Mouse (Mus musculus) left cerebral cortex, postnatal 25 days (tissue): ENCODE data around the gene Rsph14. TPM values are rescaled to one million over a fixed set of nuclear protein-coding genes. Genes with fewer than 3 reads are reported as not detected.

ENCODE experiments used
- DNase-seq, 2 experiments: peaks; one replicate each; pipeline ENCODE4 v3.0.0; 2022; ENCODE audit warnings: low spot score in 2 of 2, mixed read lengths in 1 of 2
- intact Hi-C: fragments of 180-260 bp; cut with DNase I; formaldehyde crosslinking; loops from one replicate; pipeline ENCODE4 v1.15.1; 2025
- total RNA-seq, 2 experiments: library from RNA; stranded (reverse); gene quantifications; 2 replicates each; pipeline ENCODE4 v1.2.3; 2021

Rsph14 gene
- total RNA-seq, 2 experiments from 2014 or later, result 0.25 to 0.55 TPM

DNA sequence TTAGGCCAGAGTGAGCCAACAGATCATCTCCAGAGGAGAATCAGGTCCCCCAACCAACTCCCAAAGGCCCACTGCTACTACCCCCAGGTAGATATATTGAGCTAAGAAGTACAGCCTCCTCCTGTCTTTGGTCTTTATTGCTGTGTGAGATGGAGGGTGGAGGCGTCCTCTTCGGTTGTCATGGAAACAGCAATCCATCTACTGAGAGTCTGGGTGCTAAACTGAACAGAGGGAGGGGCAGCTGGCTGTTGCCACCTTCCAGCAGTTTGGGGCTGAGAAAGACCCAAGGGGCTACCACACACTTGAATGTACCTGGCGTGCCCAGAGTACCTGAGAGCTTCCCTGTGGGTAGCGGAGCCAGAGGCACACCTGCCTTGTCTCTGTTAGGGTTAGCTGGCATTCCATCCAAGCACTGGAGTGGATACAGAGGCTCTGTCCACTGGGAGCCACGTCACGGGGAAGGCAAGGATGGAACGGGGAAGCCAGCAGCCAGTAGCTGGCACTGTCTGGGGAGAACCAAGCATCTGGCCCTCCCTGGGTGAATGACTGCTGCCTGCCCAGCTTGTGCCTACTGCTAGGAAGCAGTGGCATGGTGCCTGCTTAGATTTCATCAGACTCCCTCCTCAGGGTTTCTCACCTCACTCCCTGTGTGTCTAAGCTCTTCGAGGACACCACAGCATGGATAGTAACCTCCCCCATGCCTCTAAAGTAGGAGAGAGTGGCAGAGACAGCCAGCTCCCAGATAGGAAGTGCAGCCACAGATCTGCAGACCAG lies 25.3 kb downstream of the Rsph14 start:
- DNase-seq, result peak; percentile 64 to 97
- intact Hi-C loops, result loop anchor here (1.0 to 5.0 kb wide), 2 partner anchors 40 to 55 kb away; partner anchors contain the start of gene Gnaz

DNA sequence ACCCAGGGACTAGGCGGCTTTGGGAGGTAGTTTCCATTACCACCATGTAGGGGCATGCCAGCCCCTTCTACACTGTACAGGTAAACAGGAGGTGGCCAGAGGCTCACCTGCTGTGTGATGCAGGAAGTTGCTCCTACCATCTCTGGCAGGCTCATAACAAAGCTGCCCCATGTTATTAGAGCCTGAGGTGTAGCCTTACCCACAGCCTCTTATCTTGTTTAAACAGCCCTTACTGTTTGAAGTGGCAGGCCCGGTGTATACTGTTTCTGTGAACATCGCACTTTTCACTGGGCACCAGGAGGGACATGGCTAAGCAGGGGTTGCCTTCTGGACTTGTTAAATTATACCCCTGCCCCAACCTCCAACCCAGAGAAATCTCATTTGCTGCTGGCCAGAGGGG lies 28.3 kb downstream of the Rsph14 start:
- no peak for DNase-seq
- intact Hi-C loops, result no loop called here

DNA sequence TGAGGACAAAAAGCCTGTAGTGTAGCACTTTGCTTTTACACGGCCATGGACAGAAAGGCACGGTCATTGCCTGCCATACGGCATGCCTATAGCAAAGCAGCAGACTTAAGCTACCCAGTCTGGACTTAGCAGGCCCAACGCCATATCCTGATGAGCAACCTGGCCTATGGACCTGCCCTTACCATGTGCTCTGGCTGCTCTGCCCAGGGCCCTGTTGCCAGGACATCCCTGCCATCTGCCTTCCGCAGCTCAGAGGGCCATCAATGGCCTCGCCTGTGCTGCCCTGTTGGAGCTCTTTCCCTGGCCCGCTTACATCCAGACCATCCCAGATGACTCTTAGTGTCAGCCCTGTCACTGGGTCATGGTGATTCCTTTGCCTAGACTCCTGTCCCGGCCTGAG lies 31.0 kb downstream of the Rsph14 start:
- no peak for DNase-seq
- intact Hi-C loops, result no loop called here

DNA sequence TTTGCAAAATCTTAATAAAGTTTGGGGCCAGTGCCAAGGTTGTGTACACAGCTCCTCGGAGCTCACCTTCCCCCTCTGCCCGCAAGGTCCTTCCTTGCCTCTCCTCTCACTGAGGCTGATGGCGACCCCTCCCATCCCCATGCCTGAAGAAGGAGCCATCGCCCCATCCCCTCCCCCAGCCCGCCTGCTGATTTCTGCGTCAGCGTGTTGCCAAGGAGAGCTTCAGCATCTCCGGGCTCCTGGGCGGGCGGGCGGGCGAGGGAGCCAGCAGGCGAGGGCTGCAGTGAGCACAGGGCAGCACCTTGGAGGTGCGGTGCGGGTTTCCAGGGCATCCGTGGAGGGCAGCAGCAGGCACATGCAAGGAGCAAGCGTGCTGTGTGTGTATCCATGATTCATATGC lies 37.0 kb downstream of the Rsph14 start:
- intact Hi-C loops, result no loop called here
- DNase-seq, result peak; percentile 39 to 65

DNA sequence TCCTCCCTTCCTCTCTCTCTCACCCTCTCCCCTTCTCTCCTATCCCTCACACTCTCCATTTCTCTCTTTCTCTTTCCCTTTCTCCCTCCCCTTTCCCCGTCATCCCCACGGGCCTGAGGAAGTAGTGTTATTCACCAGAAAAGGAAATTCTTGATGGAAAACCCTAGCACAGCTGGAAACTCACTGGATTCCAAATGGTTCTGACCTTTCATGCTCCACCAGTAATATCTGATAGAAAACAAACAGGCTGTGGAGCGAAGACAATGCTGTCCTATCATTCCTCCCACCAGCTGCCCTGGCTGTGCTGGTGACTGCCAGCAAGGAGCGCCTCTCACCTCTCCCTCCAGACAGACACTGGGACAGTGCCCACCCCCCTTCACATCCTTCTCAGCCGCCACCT lies 37.5 kb downstream of the Rsph14 start:
- intact Hi-C loops, result no loop called here
- DNase-seq, result no peak

DNA sequence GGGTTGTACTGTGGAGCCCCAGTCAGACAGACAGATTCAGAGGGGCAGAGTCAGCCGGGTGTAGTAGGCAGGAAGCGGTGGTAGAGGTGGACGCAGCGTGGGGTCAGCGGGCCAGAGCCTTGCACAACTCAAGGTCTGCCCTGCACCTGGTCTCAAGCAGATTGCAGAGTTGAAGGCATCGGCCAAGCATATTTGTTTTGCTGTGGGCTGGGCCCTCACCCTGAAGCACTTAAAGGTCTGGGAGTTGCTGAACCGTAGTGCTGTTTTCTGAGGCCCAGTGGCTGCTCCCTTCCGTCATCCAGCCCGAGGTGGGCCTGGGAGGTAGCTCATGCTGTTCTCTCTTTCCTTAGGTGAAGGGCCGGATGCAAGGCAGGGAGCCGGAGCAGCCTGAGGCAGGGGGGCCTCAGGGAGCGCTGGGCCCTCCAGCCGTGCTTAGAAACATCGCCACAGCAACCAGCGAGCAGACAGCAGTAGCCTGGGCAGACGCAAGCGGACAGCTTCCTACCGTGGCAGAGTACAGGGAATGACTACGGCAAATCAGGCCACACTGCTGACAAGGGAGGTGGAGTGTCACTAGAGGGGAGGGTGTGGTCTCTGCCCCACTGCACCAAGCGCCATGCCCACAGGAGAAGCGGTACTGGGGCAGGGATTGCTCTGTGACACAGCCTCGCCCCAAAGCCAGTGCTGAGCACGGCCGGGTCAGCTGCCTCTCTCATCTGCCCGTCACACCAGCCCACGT lies 41.6 kb downstream of the Rsph14 start:
- intact Hi-C loops, result no loop called here
- no peak for DNase-seq

DNA sequence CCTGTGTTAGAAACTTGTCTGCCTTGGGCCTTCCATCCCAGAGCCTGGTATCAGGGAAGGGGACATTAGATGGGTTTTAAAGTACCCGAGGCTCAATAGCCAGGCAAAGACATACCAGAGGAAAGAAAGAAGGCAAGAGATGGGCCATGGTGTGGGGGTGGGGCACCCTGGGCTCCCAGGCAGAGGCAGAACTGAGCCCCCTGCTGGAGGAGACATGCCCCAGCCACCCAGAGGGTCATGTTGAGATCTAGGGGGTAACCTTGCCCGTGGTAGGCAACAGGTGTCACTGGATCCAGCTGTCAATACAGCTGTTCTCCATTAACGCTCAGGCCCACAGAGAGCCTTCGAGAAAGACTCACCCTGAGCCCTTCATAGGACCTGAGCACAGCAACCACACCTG lies 42.6 kb downstream of the Rsph14 start:
- DNase-seq, result no peak
- intact Hi-C loops, result no loop called here

DNA sequence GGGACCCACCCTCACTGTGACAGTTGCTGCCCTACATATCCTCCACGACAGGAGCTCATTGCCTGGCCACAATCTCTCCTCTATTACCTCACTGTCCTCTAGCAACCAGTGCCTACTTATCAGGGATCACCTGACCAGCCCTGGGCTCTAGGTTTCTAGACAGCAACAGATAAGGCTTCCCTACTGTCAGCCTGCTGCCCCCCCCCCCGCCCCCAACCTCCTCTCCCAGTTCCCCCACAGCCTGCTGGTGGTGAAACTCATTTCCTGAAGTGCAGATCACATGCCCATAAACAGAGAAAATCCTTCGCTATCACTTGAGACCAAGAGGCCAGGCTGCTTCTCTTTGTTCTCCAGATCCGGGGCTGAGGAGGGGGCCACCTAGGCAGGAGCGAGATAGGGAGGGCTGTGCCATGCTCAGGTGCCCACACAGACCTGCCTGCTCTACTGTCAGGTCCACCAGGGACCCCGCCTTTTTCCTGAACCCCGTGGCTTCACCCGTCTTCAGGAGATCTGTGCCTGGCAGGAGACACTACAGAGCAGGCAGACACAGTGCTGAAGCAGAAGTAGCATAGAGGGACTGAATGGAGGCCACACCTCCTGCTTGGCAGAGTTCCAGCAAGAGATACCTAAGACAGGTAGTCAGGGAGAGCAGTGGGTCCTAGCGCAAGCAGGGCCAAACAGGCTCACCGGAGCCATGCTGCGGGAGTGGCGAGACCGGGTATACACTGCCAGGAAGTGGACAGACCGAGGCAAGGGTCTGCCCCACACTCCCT lies 44.5 kb downstream of the Rsph14 start:
- intact Hi-C loops, result no loop called here
- DNase-seq, result no peak

DNA sequence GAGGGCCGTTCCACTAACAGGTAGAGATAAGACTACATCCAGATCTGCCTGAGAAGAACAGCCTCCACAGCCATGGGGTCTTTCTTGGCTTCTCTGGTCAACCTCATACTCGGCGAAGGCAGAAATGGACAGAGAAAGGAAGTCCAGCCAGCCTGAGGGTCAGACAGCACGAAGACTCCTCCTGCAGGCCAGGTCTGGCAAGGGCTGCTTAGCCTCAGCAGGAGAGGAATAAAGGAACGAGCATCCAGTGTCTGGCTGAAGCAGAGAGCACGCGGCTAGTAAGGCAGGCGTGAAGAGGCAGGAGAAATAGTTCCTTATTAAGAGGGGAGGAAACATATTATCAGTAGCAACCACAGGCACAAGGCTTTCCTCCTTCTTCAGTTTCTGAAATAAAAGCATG lies 49.2 kb downstream of the Rsph14 start:
- no peak for DNase-seq
- intact Hi-C loops, result no loop called here

DNA sequence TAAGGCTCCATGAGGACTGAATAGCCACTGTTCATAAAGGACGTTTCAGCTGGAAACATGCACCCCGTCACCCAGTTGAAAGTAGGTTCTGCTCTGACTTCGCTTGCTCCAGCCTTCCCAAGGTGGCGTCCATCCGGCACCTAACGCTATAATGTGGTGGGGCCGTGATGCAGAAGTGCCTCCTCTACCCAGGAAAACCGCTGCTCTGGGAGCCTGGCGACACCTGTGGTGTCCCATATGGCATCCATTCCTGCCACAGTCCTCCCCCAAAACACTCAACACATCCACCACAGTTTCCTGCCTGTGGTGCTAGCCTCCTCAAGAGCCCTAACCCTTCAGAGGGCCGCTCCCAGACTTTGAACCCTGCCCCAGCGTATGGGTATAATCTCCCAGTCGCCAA lies 51.2 kb downstream of the Rsph14 start:
- intact Hi-C loops, result no loop called here

DNA sequence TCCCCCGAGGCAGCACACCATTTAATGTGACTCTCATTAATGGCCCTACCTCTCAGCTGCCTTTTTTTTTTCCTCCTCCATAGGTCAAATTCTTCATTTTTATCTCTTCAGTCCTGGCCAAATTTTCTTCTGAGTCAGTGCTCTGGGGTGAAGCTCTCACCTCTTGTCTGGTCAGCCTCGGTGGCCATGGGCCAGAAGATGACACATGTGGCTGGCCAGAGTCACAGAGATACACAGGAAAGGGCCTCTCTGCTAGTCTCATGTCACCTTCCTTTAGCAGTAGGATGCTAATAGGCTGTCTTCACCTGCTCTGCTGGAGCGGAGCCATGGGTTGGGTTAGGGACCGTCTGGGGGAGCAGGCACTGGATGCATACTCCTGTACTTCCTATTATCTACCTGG lies 54.3 kb downstream of the Rsph14 start:
- intact Hi-C loops, result no loop called here
- no peak for DNase-seq

More for the DNA sequence above, 51.2 kb downstream of the Rsph14 start:
- no peak for DNase-seq

DNA sequence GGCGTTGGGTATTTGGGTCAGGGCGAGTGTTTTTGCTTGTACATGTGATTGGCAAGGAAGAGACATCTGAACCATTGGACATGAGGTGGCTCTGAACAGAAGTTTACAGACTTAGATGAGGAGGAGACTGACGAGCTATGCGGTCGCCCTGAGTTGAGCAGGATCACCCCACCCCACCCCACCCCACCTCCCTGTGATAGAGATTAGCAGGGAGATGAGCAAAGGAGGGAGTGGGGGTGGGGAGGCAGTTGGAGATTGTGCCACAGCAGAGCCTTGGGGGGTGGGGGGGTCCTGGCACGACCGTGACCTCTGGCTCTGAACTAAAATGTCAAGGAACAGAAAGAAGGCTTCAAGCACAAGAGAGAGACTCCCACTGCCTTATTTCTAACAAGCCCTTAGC lies 56.0 kb downstream of the Rsph14 start:
- DNase-seq, result no peak
- intact Hi-C loops, result no loop called here

DNA sequence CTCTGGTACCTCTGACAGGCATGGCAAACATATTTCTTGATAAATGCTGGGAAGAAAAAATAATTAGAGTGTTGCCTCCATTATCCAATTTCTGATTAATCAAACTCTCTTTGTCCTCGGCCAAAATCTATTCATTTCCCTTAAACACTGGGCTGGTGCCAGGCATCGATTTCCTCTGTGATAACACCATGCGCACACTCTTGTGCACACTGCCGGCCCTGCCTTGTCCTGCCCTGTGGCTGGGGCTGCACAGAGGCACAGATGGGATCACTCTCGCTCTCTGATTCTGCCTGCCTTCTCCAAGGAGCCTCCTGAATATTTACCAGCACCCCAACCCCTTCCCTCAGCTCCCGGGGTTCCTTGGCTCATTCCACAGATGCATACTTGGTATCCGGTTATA lies 56.8 kb downstream of the Rsph14 start:
- no peak for DNase-seq
- intact Hi-C loops, result no loop called here

DNA sequence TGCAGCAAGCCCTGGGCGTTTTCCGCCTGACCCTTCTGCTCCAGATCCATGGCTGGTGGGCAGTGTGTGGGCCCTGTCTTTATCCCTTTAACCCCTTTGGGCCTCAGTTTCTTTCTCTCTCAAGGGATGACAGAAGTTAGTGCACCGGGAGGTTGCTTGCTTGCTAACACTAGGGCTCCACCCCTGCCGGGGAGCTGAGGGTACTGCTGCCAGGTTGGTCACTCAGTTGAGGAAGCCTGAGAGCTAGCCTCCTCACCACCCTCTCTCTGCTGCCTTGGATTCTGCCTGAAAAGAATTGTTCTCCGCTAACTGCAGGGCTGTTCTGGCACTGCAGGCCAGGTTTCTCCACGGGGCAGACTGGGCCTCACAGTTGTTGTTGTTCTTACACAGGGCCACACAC lies 59.4 kb downstream of the Rsph14 start:
- intact Hi-C loops, result no loop called here
- no peak for DNase-seq

DNA sequence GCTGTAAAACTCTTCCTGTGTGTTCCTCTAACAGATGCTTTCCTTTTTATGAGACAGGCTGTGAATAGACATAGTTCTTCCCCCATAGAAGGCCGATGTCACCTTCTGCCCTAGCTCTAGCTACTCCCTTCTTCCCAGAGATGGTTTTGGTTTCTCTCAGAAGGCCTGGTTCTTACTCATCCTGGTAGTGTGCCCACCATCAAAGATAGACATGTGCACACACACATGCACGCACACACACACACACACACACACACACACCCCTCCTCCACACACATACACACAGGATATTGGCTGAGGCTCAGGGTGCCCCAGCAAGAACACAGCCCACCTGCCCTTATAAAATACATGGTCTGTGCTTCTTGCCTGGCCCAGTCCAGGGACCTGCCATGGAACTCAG lies 63.1 kb downstream of the Rsph14 start:
- intact Hi-C loops, result no loop called here
- DNase-seq, result no peak

DNA sequence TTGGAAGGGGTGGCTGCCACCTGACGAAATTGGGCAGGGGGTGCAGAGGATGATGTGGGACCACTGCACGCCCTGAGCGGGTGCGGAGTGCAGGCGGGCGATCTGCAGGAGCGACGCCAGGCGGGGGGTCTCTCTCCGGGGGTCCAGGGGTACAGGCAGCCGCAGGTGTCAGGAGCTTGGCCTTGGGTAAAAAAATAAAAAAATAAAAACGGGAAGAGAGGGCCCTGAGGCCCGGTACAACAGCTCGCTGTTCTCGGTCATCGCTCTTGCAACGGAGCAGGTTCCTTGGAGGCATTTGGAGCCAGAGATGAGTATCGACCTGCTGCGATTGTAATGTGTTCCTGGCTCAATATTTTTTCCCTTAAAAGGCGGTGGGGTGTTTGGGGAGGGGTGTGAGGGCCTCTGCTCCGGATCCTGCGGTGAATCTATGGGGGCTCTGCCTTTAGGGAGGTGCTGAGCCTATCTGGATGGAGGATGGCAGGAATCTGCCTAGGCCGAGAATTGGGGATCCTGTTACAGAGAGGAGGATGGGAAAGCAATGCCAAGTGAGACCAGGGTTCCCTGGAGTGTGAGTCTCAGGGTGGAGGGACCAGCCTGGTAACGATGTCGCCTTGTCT lies 64.6 kb downstream of the Rsph14 start:
- intact Hi-C loops, result loop anchor here (1.0 kb wide), 1 partner anchor 40 kb away; no protein-coding TSS in a partner anchor

DNA sequence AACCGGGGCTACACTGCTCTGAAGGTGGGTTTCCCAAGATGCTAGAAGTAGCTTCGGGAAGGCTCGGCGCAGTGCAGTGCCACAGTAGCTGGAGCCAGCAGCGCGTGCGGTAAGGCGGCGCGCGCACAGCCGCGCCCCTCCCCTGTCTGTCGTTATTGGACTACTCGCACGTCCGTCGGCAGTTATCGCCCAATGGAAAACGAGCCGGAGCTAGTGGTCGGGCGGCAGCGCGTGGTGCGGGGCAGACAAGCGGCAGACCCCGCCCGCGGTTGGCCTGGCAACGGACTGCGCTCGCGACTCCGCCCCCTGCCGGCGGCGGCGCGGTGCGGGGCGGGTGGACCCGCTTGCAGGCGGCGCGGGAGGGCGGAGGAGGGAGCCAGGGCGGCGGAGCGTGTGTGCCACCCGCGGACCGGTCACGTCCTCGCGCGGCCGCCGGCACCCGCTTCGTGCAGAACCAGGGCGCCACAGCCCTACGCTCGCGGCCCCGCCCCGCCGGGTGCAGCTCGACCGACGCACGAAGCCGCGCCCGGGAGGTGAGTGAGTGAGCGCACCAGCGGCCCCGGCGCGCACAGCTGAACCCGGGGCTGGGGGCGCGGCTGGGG lies 65.4 kb downstream of the Rsph14 start, which contains the start of gene Gnaz:
Gene Gnaz (plus strand): TSS at position 328 of the 602 bp plus-strand sequence.
- intact Hi-C loops, result loop anchor here (1.0 kb wide), 1 partner anchor 40 kb away; no protein-coding TSS in a partner anchor
- peak; percentile 99 for DNase-seq

More for the DNA sequence above, 64.6 kb downstream of the Rsph14 start:
- peak; percentile 37 to 41 for DNase-seq

DNA sequence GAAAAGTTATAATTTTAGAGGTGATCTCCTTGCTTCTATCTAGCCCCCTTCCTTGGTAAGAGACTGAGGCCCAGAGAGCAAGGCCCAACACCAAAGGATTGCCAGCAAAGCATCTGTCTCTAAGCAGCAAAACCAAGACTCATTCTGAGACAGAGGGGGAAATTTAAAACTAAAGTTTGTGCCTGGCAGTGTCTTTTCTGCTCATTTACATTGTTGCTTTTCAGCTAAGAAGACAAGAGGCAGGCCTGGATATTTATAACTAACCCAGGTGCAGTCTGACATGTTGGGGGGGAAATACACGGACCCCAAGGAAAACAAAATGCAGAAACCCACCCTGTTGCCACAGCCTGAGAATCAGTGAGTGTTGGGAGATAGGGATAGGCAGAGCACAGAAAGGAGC lies 68.0 kb downstream of the Rsph14 start:
- intact Hi-C loops, result no loop called here
- DNase-seq, result no peak

DNA sequence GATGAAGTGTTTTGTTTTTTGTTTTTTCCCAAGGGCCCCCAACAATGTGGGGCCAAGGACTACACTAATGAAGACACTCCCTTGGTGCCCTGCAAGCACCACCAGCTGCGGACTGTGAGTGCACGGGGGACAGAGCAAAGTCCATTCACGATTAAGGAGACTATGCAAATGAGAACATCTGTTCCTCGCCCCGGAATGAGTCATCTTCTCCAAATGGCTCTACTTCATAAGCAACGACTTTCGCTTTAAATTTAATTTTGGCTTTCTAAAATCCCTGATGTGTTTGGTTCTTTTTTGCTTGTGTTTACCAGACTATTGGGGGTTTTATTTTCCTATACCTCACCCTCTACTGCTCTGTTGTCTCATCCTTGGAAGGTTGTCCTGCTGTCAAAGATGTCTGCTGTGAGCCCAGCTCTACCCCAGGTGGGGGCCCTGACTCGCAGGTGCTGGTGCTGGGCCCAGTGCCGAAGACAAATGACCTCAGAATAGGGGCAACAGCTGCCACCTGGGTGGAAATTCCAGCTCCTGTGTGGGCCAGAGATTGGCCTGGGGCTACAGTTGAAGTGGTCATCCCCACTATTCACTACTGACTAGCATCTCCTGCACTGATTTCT lies 79.4 kb downstream of the Rsph14 start:
- intact Hi-C loops, result loop anchor here (5.0 kb wide), 1 partner anchor 54 kb away; no protein-coding TSS in a partner anchor
- DNase-seq, result peak; percentile 56 to 89
